Mouse (Mus musculus): Measurements from ENCODE around the gene Lonp1. TPM values are rescaled to one million over a fixed set of nuclear protein-coding genes. Genes with fewer than 3 reads are reported as not detected.

The Lonp1 gene
- total and polyA plus RNA-seq, 2 experiments from 2014 or later = 40.1 to 69.5 TPM

DNA sequence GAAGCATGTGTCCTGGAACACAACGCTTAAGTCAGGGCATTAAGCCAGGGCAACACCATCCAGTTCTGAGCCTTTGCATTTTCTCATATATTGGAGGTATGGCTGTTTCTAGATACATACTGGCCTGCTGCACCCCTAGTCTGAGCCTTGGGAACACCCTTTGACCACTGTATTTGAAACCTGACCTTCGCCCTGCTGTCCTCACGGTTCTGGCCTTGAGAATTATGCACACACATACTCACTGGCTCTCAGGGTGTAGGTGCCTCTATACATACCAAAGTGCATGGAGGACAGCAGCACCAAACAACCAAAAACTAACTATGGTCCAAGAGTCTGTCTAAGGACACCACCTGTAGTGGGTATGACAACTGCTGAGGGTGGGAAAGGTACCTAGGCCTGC is 53.7 kb downstream of the Lonp1 start:
- WGBS = 93% methylated on average over 3 of the region's 3 CpGs
- TF ChIP-seq CTCF (IDR thresholded peaks at IDR 0.05) = no peak
- Histone ChIP-seq H3K27me3 (ENCODE audit: insufficient read depth, low read length) (no peaks in the 10 kb centered on the region), H3K4me2 (ENCODE audit: low read depth, low read length, poor library complexity, severe bottlenecking) (no peak overlapping the region), H3K27ac (ENCODE audit: low read depth, low read length) (no peak overlapping the region), H3K9ac (replicated peaks; ENCODE audit: low read length, poor library complexity, severe bottlenecking) (no peak overlapping the region), H3K36me3 (ENCODE audit: insufficient read depth, low read length) (peaks cover 81% of the 10 kb centered on the region), H3K9me3 (ENCODE audit: low read length) (no peaks in the 10 kb centered on the region), H3K4me3 (ENCODE audit: low read depth, low read length) (no peak overlapping the region), H3K4me1 (ENCODE audit: insufficient read depth, low read length) (no peaks in the 10 kb centered on the region)
- ATAC-seq (ENCODE audit: low FRiP score) = no peak
- no peak for DNase-seq (ENCODE audit: low spot score)

GRCm38 (mm10) chr17:56572154-56572553 is 54.5 kb downstream of the Lonp1 start:
- Histone ChIP-seq H3K4me3 (ENCODE audit: low read depth, low read length) (no peak overlapping the region), H3K27me3 (ENCODE audit: insufficient read depth, low read length) (no peaks in the 10 kb centered on the region), H3K36me3 (ENCODE audit: insufficient read depth, low read length) (peaks cover 81% of the 10 kb centered on the region), H3K4me2 (ENCODE audit: low read depth, low read length, poor library complexity, severe bottlenecking) (no peak overlapping the region), H3K4me1 (ENCODE audit: insufficient read depth, low read length) (no peaks in the 10 kb centered on the region), H3K9ac (replicated peaks; ENCODE audit: low read length, poor library complexity, severe bottlenecking) (no peak overlapping the region), H3K27ac (ENCODE audit: low read depth, low read length) (no peak overlapping the region), H3K9me3 (ENCODE audit: low read length) (no peaks in the 10 kb centered on the region)
- WGBS = 52% methylated on average over 1 of the region's 1 CpGs
- no peak for TF ChIP-seq CTCF (IDR thresholded peaks at IDR 0.05)
- no peak for DNase-seq (ENCODE audit: low spot score)
- ATAC-seq (ENCODE audit: low FRiP score) = no peak

- no peak overlapping the region for H3K27ac ChIP-seq (ENCODE audit: low read depth, low read length)
- 92% methylated on average over 4 of the region's 4 CpGs for WGBS
- no peak overlapping the region for H3K4me2 ChIP-seq (ENCODE audit: low read depth, low read length, poor library complexity, severe bottlenecking)
- no peaks in the 10 kb centered on the region for H3K4me1 ChIP-seq (ENCODE audit: insufficient read depth, low read length)
- DNase-seq (ENCODE audit: low spot score) (no peak), ATAC-seq (ENCODE audit: low FRiP score) (no peak)
- H3K27me3 ChIP-seq (ENCODE audit: insufficient read depth, low read length) = no peaks in the 10 kb centered on the region
- H3K36me3 ChIP-seq (ENCODE audit: insufficient read depth, low read length) = peaks cover 87% of the 10 kb centered on the region
- no peak for TF ChIP-seq CTCF (IDR thresholded peaks at IDR 0.05)
- no peak overlapping the region for H3K4me3 ChIP-seq (ENCODE audit: low read depth, low read length)
- H3K9ac ChIP-seq (replicated peaks; ENCODE audit: low read length, poor library complexity, severe bottlenecking) = no peak overlapping the region
- no peaks in the 10 kb centered on the region for H3K9me3 ChIP-seq (ENCODE audit: low read length)
These were observed 56.4 kb downstream of the Lonp1 start for GRCm38 (mm10) chr17:56570287-56570686.

GRCm38 (mm10) chr17:56567370-56567769 is 59.3 kb downstream of the Lonp1 start:
- WGBS = 95% methylated on average over 4 of the region's 4 CpGs
- Histone ChIP-seq H3K27ac (ENCODE audit: low read depth, low read length) (no peak overlapping the region), H3K9me3 (ENCODE audit: low read length) (no peaks in the 10 kb centered on the region), H3K9ac (replicated peaks; ENCODE audit: low read length, poor library complexity, severe bottlenecking) (no peak overlapping the region), H3K36me3 (ENCODE audit: insufficient read depth, low read length) (peaks cover 91% of the 10 kb centered on the region), H3K4me2 (ENCODE audit: low read depth, low read length, poor library complexity, severe bottlenecking) (no peak overlapping the region), H3K27me3 (ENCODE audit: insufficient read depth, low read length) (no peaks in the 10 kb centered on the region), H3K4me3 (ENCODE audit: low read depth, low read length) (no peak overlapping the region), H3K4me1 (ENCODE audit: insufficient read depth, low read length) (no peaks in the 10 kb centered on the region)
- TF ChIP-seq CTCF (IDR thresholded peaks at IDR 0.05) = no peak
- ATAC-seq (ENCODE audit: low FRiP score) (no peak), DNase-seq (ENCODE audit: low spot score) (no peak)

- H3K4me1 ChIP-seq (ENCODE audit: insufficient read depth, low read length) = no peaks in the 10 kb centered on the region
- no peak overlapping the region for H3K9ac ChIP-seq (replicated peaks; ENCODE audit: low read length, poor library complexity, severe bottlenecking)
- H3K36me3 ChIP-seq (ENCODE audit: insufficient read depth, low read length) = peaks cover 91% of the 10 kb centered on the region
- H3K4me3 ChIP-seq (ENCODE audit: low read depth, low read length) = no peak overlapping the region
- no peak for TF ChIP-seq CTCF (IDR thresholded peaks at IDR 0.05)
- H3K4me2 ChIP-seq (ENCODE audit: low read depth, low read length, poor library complexity, severe bottlenecking) = no peak overlapping the region
- DNase-seq (ENCODE audit: low spot score) (no peak), ATAC-seq (ENCODE audit: low FRiP score) (no peak)
- no peaks in the 10 kb centered on the region for H3K9me3 ChIP-seq (ENCODE audit: low read length)
- H3K27me3 ChIP-seq (ENCODE audit: insufficient read depth, low read length) = no peaks in the 10 kb centered on the region
- WGBS = 91% methylated on average over 5 of the region's 5 CpGs
- no peak overlapping the region for H3K27ac ChIP-seq (ENCODE audit: low read depth, low read length)
These were observed 59.8 kb downstream of the Lonp1 start for GRCm38 (mm10) chr17:56566918-56567317.

GRCm38 (mm10) chr17:56566293-56566692 is 60.4 kb downstream of the Lonp1 start:
- DNase-seq (ENCODE audit: low spot score) = no peak
- Histone ChIP-seq H3K36me3 (ENCODE audit: insufficient read depth, low read length) (peaks cover 91% of the 10 kb centered on the region), H3K9ac (replicated peaks; ENCODE audit: low read length, poor library complexity, severe bottlenecking) (no peak overlapping the region), H3K27me3 (ENCODE audit: insufficient read depth, low read length) (no peaks in the 10 kb centered on the region), H3K9me3 (ENCODE audit: low read length) (no peaks in the 10 kb centered on the region), H3K27ac (ENCODE audit: low read depth, low read length) (no peak overlapping the region), H3K4me1 (ENCODE audit: insufficient read depth, low read length) (no peaks in the 10 kb centered on the region), H3K4me2 (ENCODE audit: low read depth, low read length, poor library complexity, severe bottlenecking) (no peak overlapping the region), H3K4me3 (ENCODE audit: low read depth, low read length) (no peak overlapping the region)
- no peak for ATAC-seq (ENCODE audit: low FRiP score)
- 91% methylated on average over 29 of the region's 29 CpGs for WGBS
- no peak for TF ChIP-seq CTCF (IDR thresholded peaks at IDR 0.05)

Other genes starting within 250 kb of the Lonp1 start
- gene Ptprs, start 150.4 kb downstream of the Lonp1 start, total RNA-seq (2014; rRNA removed) = 716 and 795 TPM in 2 replicates
- gene Ptprs, start 150.4 kb downstream of the Lonp1 start, polyA plus RNA-seq (2015; fragmentation: Nextera tagmentation; extraction: Ambion mirVana) = 208 and 225 TPM in 2 replicates
- not detected in 2 replicates for gene Znrf4, start 114.5 kb downstream of the Lonp1 start, total RNA-seq (2014; rRNA removed)
- gene Znrf4, start 114.5 kb downstream of the Lonp1 start, polyA plus RNA-seq (2015; fragmentation: Nextera tagmentation; extraction: Ambion mirVana) = not detected in 2 replicates
- gene Gm20219, start 72.5 kb downstream of the Lonp1 start, total RNA-seq (2014; rRNA removed) = 0.22 TPM in 1 of 2 replicates, not detected in the other
- 0.26 and 0.56 TPM in 2 replicates for gene Gm20219, start 72.5 kb downstream of the Lonp1 start, polyA plus RNA-seq (2015; fragmentation: Nextera tagmentation; extraction: Ambion mirVana)
- 30.7 and 45.2 TPM in 2 replicates for gene Safb2, start 42.3 kb downstream of the Lonp1 start, total RNA-seq (2014; rRNA removed)
- 42.1 and 48.9 TPM in 2 replicates for gene Safb2, start 42.3 kb downstream of the Lonp1 start, polyA plus RNA-seq (2015; fragmentation: Nextera tagmentation; extraction: Ambion mirVana)
- gene Safb, start 42.1 kb downstream of the Lonp1 start, total RNA-seq (2014; rRNA removed) = 56.1 and 56.4 TPM in 2 replicates
- 79.1 and 95.9 TPM in 2 replicates for gene Safb, start 42.1 kb downstream of the Lonp1 start, polyA plus RNA-seq (2015; fragmentation: Nextera tagmentation; extraction: Ambion mirVana)
- 58.2 and 72.8 TPM in 2 replicates for gene 2410015M20Rik, start 17.1 kb downstream of the Lonp1 start, total RNA-seq (2014; rRNA removed)
- 196 and 197 TPM in 2 replicates for gene 2410015M20Rik, start 17.1 kb downstream of the Lonp1 start, polyA plus RNA-seq (2015; fragmentation: Nextera tagmentation; extraction: Ambion mirVana)
- 606 and 1,008 TPM in 2 replicates for gene Rpl36, start 13.5 kb downstream of the Lonp1 start, total RNA-seq (2014; rRNA removed)
- 1,065 and 1,089 TPM in 2 replicates for gene Rpl36, start 13.5 kb downstream of the Lonp1 start, polyA plus RNA-seq (2015; fragmentation: Nextera tagmentation; extraction: Ambion mirVana)
- gene Catsperd, start 1.3 kb upstream of the Lonp1 start, total RNA-seq (2014; rRNA removed) = 0.99 and 3.0 TPM in 2 replicates
- gene Catsperd, start 1.3 kb upstream of the Lonp1 start, polyA plus RNA-seq (2015; fragmentation: Nextera tagmentation; extraction: Ambion mirVana) = 1.5 TPM in 2 replicates
- gene Ranbp3, start 46.4 kb upstream of the Lonp1 start, total RNA-seq (2014; rRNA removed) = 114 and 136 TPM in 2 replicates
- gene Ranbp3, start 46.4 kb upstream of the Lonp1 start, polyA plus RNA-seq (2015; fragmentation: Nextera tagmentation; extraction: Ambion mirVana) = 96.0 and 98.9 TPM in 2 replicates
- gene Ndufa11, start 90.9 kb upstream of the Lonp1 start, total RNA-seq (2014; rRNA removed) = 335 and 480 TPM in 2 replicates
- gene Ndufa11, start 90.9 kb upstream of the Lonp1 start, polyA plus RNA-seq (2015; fragmentation: Nextera tagmentation; extraction: Ambion mirVana) = 630 and 676 TPM in 2 replicates
- gene Vmac, start 91.1 kb upstream of the Lonp1 start, total RNA-seq (2014; rRNA removed) = 32.3 and 36.9 TPM in 2 replicates
- 19.2 and 19.8 TPM in 2 replicates for gene Vmac, start 91.1 kb upstream of the Lonp1 start, polyA plus RNA-seq (2015; fragmentation: Nextera tagmentation; extraction: Ambion mirVana)
- 12.5 and 13.4 TPM in 2 replicates for gene Nrtn, start 130.6 kb upstream of the Lonp1 start, total RNA-seq (2014; rRNA removed)
- 7.4 and 8.0 TPM in 2 replicates for gene Nrtn, start 130.6 kb upstream of the Lonp1 start, polyA plus RNA-seq (2015; fragmentation: Nextera tagmentation; extraction: Ambion mirVana)
- gene Dus3l, start 137.9 kb upstream of the Lonp1 start, total RNA-seq (2014; rRNA removed) = 91.0 and 93.8 TPM in 2 replicates
- gene Dus3l, start 137.9 kb upstream of the Lonp1 start, polyA plus RNA-seq (2015; fragmentation: Nextera tagmentation; extraction: Ambion mirVana) = 103 and 114 TPM in 2 replicates
- gene Prr22, start 143.4 kb upstream of the Lonp1 start, total RNA-seq (2014; rRNA removed) = 0.44 and 1.3 TPM in 2 replicates
- gene Prr22, start 143.4 kb upstream of the Lonp1 start, polyA plus RNA-seq (2015; fragmentation: Nextera tagmentation; extraction: Ambion mirVana) = 0.61 and 1.1 TPM in 2 replicates
- 5.1 and 5.7 TPM in 2 replicates for gene Rfx2, start 204.1 kb upstream of the Lonp1 start, total RNA-seq (2014; rRNA removed)
- 2.3 and 3.0 TPM in 2 replicates for gene Rfx2, start 204.1 kb upstream of the Lonp1 start, polyA plus RNA-seq (2015; fragmentation: Nextera tagmentation; extraction: Ambion mirVana)
- 0.11 TPM in 1 of 2 replicates, not detected in the other for gene Acsbg2, start 247.6 kb upstream of the Lonp1 start, total RNA-seq (2014; rRNA removed)
- not detected in 2 replicates for gene Acsbg2, start 247.6 kb upstream of the Lonp1 start, polyA plus RNA-seq (2015; fragmentation: Nextera tagmentation; extraction: Ambion mirVana)
- gene 1700061G19Rik, start 248.6 kb upstream of the Lonp1 start, total RNA-seq (2014; rRNA removed) = not detected in 2 replicates
- 0.45 and 0.72 TPM in 2 replicates for gene 1700061G19Rik, start 248.6 kb upstream of the Lonp1 start, polyA plus RNA-seq (2015; fragmentation: Nextera tagmentation; extraction: Ambion mirVana)